Mouse (Mus musculus) stomach, postnatal 0 days (tissue): ENCODE data around the gene 4921517D22Rik.

ENCODE experiments used
- CTCF ChIP-seq: IDR thresholded peaks from 2 replicates; pipeline ENCODE4 v1.5.1; 2016; ENCODE audit warnings: antibody characterized with exemption, low read depth, mild to moderate bottlenecking, moderate library complexity
- EP300 ChIP-seq: optimal IDR thresholded peaks from 2 replicates; pipeline ENCODE3; 2016; ENCODE audit warnings: antibody characterized with exemption

DNA sequence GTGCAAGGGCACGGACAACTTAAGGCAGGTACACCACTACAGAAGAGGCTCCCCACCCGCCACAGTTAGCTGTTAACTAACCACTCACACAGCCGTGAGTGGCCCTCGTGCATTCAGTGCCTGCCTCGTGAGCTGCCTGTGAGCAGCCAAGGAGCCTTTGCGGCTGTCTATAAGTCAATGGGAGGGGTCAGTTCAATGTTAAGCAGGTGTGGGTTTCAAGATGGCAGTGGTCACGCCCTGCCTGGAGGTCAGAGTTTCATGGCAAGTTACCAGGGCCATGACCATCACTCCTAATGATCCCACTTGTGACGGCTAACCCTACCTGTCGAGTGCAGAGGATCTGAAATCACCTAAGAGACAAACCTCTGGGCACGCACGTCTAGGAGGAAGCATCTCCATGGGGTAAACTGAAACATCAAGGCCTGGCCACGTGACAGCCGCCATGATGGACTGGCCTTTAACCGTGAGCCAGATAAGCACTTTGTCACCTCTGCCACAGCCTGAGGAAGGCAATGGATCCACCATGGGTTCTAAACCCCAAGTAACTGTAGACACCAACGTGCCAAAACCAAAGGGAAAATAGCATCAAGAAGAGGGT is 38.1 kb downstream of the 4921517D22Rik start:
- TF ChIP-seq CTCF (no peak), EP300 (no peak)
